Mouse (Mus musculus): ENCODE data around the gene Fpr1.
"Not testable (repeated sequence)": the region's sequence is repeated elsewhere in the genome, so short reads cannot be mapped to it uniquely, and the experiment has no call there.

Fpr1 gene

GRCm38 (mm10) chr17:17883840-17884239 is at the start of gene Fpr1:
Fpr1 (minus strand) TSS chr17:17883940.
- DNase-seq (ENCODE audit: low spot score), result no peak

- DNase-seq (ENCODE audit: low spot score), result no peak
These were observed 34.0 kb upstream of the Fpr1 start for GRCm38 (mm10) chr17:17917782-17918181.

- DNase-seq (ENCODE audit: low spot score), result no peak
These were observed 33.6 kb upstream of the Fpr1 start for GRCm38 (mm10) chr17:17917376-17917775.

- not testable (repeated sequence) for DNase-seq (ENCODE audit: low spot score)
These were observed 28.9 kb upstream of the Fpr1 start for GRCm38 (mm10) chr17:17912618-17913017.

GRCm38 (mm10) chr17:17909636-17910421 is 26.1 kb upstream of the Fpr1 start:
- DNase-seq (ENCODE audit: low spot score), result peak; percentile 47

GRCm38 (mm10) chr17:17900768-17901167 is 17.0 kb upstream of the Fpr1 start:
- DNase-seq (ENCODE audit: low spot score), result no peak

GRCm38 (mm10) chr17:17899268-17899667 is 15.5 kb upstream of the Fpr1 start:
- DNase-seq (ENCODE audit: low spot score), result no peak

- no peak for DNase-seq (ENCODE audit: low spot score)
These were observed 12.3 kb upstream of the Fpr1 start for GRCm38 (mm10) chr17:17896039-17896438.

GRCm38 (mm10) chr17:17889732-17890425 is 6.1 kb upstream of the Fpr1 start:
- no peak for DNase-seq (ENCODE audit: low spot score)

- DNase-seq (ENCODE audit: low spot score), result no peak
These were observed 4.1 kb upstream of the Fpr1 start, which contains the start of the genes Fpr2 and Fpr3 for GRCm38 (mm10) chr17:17887774-17888248. Fpr2 (plus strand) TSS chr17:17887824. Fpr3 (plus strand) TSS chr17:17887852.

GRCm38 (mm10) chr17:17882672-17883071 is 1.1 kb downstream of the Fpr1 start:
- DNase-seq (ENCODE audit: low spot score), result no peak

GRCm38 (mm10) chr17:17879347-17879746 is 4.4 kb downstream of the Fpr1 start:
- no peak for DNase-seq (ENCODE audit: low spot score)

GRCm38 (mm10) chr17:17871697-17872096 is 12.0 kb downstream of the Fpr1 start:
- no peak for DNase-seq (ENCODE audit: low spot score)

- DNase-seq (ENCODE audit: low spot score), result no peak
These were observed 12.7 kb downstream of the Fpr1 start for GRCm38 (mm10) chr17:17870892-17871550.

GRCm38 (mm10) chr17:17866801-17867469 is 16.8 kb downstream of the Fpr1 start:
- no peak for DNase-seq (ENCODE audit: low spot score)

GRCm38 (mm10) chr17:17865168-17865567 is 18.6 kb downstream of the Fpr1 start:
- DNase-seq (ENCODE audit: low spot score), result no peak

- no peak for DNase-seq (ENCODE audit: low spot score)
These were observed 21.4 kb downstream of the Fpr1 start for GRCm38 (mm10) chr17:17862360-17862759.

GRCm38 (mm10) chr17:17860110-17860509 is 23.6 kb downstream of the Fpr1 start:
- no peak for DNase-seq (ENCODE audit: low spot score)

- DNase-seq (ENCODE audit: low spot score), result no peak
These were observed 26.3 kb downstream of the Fpr1 start for GRCm38 (mm10) chr17:17857446-17857845.

GRCm38 (mm10) chr17:17856612-17857011 is 27.1 kb downstream of the Fpr1 start:
- no peak for DNase-seq (ENCODE audit: low spot score)

- no peak for DNase-seq (ENCODE audit: low spot score)
These were observed 28.5 kb downstream of the Fpr1 start, which contains the start of gene Has1 for GRCm38 (mm10) chr17:17855064-17855838. Has1 (minus strand) TSS chr17:17855205.
